Mouse (Mus musculus) testis, postnatal 10 days (tissue): ENCODE measurements at regions not wholly inside any gene's neighbourhood (a gene's known extent, or its start where the extent isn't known, plus 50 kb on each side); places are given as distances from the start of the nearest gene placed in this dataset.

ENCODE experiments used
- DNase-seq: peaks from one replicate; pipeline ENCODE4 v3.0.0; 2021; ENCODE audit warnings: low spot score

- no peak for DNase-seq
These were observed 62.8 kb upstream of the Cacna2d3 start for GRCm38 (mm10) chr14:29784506-29784905.

- DNase-seq: no peak
These were observed 64.8 kb upstream of the Cacna2d3 start for GRCm38 (mm10) chr14:29786431-29786830.

- no peak for DNase-seq
These were observed 66.1 kb upstream of the Cacna2d3 start for GRCm38 (mm10) chr14:29787796-29788195.

- no peak for DNase-seq
These were observed 66.7 kb upstream of the Cacna2d3 start for GRCm38 (mm10) chr14:29788351-29788750.

GRCm38 (mm10) chr14:29795325-29795724, 73.7 kb upstream of the Cacna2d3 start:
- no peak for DNase-seq

GRCm38 (mm10) chr14:29796396-29796795, 74.7 kb upstream of the Cacna2d3 start:
- DNase-seq: no peak

GRCm38 (mm10) chr14:29799852-29800251, 78.2 kb upstream of the Cacna2d3 start:
- no peak for DNase-seq

- no peak for DNase-seq
These were observed 83.6 kb upstream of the Cacna2d3 start for GRCm38 (mm10) chr14:29805234-29805633.

- no peak for DNase-seq
These were observed 86.2 kb upstream of the Cacna2d3 start for GRCm38 (mm10) chr14:29807881-29808280.

GRCm38 (mm10) chr14:29814626-29815025, 93.0 kb upstream of the Cacna2d3 start:
- no peak for DNase-seq

GRCm38 (mm10) chr14:29817548-29817947, 95.9 kb upstream of the Cacna2d3 start:
- DNase-seq: no peak

GRCm38 (mm10) chr14:29818251-29818650, 96.6 kb upstream of the Cacna2d3 start:
- no peak for DNase-seq

- no peak for DNase-seq
These were observed 97.1 kb upstream of the Cacna2d3 start for GRCm38 (mm10) chr14:29818751-29819150.

- peak; percentile 56 for DNase-seq
These were observed 115.4 kb upstream of the Cacna2d3 start for GRCm38 (mm10) chr14:29837063-29837462.

GRCm38 (mm10) chr14:29839576-29839975, 117.9 kb upstream of the Cacna2d3 start:
- no peak for DNase-seq

- no peak for DNase-seq
These were observed 119.9 kb upstream of the Cacna2d3 start for GRCm38 (mm10) chr14:29841361-29842117.

GRCm38 (mm10) chr14:29847661-29848060, 120.4 kb upstream of the Selenok start:
- no peak for DNase-seq

GRCm38 (mm10) chr14:29851286-29851685, 116.8 kb upstream of the Selenok start:
- no peak for DNase-seq

- DNase-seq: no peak
These were observed 116.0 kb upstream of the Selenok start for GRCm38 (mm10) chr14:29851956-29852725.

- DNase-seq: no peak
These were observed 106.1 kb upstream of the Selenok start for GRCm38 (mm10) chr14:29862032-29862431.

- DNase-seq: no peak
These were observed 101.4 kb upstream of the Selenok start for GRCm38 (mm10) chr14:29866455-29867275.

GRCm38 (mm10) chr14:29867311-29867710, 100.8 kb upstream of the Selenok start:
- no peak for DNase-seq
